Mouse (Mus musculus) layer of hippocampus, postnatal 25 days (tissue): Measurements from ENCODE around the gene Nr2f1. TPM values are rescaled to one million over a fixed set of nuclear protein-coding genes. Genes with fewer than 3 reads are reported as not detected.

Experiments used
- DNase-seq, 2 experiments: peaks; one replicate each; pipeline ENCODE4 v3.0.0; 2022; ENCODE audit warnings: mixed read lengths in 2 of 2, low spot score in 1 of 2; ENCODE audit errors: extremely low spot score in 1 of 2
- total RNA-seq, 2 experiments: library from RNA; stranded (reverse); gene quantifications; 2 replicates each; pipeline ENCODE4 v1.2.3; 2021

Nr2f1 gene
- total RNA-seq, 2 experiments from 2014 or later: 90.8 to 98.5 TPM

DNA sequence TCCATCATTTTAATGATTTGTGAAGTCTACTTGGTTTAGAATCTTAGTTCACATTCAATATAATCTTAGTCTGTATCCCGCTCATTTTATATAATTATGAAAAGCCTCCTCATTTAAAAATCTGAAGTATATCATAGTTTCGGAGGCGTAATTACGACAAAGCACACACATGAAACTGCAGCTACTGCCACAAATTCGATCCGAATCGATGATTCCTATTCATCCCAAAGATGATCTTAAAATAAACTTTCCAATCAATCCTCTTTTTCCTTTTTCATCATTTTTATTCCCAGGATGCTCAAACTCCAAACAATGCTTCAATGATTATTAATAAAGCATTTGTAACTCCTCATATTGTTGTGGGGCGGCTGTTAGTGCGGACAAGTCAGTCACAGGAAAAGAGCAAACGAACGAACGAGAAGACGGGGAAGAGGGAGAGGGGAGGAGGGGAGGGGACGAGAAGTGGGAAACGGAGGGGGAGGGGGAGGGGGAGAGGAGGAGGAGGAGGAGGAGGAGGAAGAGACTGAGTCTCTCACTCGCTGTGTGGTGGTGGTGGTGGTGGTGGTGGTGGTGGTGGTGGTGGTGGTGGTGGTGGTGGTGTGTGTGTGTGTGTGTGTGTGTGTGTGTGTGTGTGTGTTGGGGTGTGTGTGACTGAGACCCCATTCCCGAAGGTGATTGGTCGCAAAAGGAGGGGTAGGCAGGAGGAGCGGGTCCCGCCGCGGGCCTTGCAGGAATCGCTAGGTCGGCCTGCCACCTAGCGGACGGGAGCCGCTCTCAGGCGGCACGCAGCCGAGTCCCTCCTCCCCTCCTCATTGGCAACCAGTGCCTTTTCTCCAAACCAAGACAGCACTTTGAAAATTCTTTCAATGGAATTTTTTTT, 1.7 kb upstream of the Nr2f1 start:
- DNase-seq: peak; percentile 86 to 88

DNA sequence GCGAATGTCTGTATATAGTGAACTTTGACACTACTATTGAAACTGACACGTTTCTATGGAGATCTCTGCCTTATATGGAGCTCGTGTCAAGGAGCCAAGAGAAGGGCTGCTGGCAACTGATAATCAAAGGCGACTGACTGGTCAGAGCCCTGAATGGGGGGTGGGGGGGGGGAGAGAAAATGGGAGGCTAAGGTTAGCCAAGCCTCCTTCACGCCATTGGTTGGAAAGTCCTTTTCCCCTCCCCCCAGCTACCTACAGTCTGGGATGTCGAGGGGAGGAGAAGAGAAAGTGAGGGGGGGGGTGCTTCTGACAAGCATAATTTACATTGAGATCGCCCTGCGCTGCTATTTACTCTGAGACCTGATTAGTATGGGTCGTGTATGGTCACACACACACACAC, 850 bp upstream of the Nr2f1 start:
- DNase-seq: peak in 1 of 2 experiments; percentile 42

GRCm38 (mm10) chr13:78198871-78199641, 501 bp downstream of the Nr2f1 start:
- DNase-seq: peak; percentile 51 to 54

- DNase-seq: peak; percentile 29 to 57
Observed at GRCm38 (mm10) chr13:78198391-78198870, 1.1 kb downstream of the Nr2f1 start.

- peak; percentile 35 to 60 for DNase-seq
Observed at GRCm38 (mm10) chr13:78197819-78198390, 1.7 kb downstream of the Nr2f1 start.

DNA sequence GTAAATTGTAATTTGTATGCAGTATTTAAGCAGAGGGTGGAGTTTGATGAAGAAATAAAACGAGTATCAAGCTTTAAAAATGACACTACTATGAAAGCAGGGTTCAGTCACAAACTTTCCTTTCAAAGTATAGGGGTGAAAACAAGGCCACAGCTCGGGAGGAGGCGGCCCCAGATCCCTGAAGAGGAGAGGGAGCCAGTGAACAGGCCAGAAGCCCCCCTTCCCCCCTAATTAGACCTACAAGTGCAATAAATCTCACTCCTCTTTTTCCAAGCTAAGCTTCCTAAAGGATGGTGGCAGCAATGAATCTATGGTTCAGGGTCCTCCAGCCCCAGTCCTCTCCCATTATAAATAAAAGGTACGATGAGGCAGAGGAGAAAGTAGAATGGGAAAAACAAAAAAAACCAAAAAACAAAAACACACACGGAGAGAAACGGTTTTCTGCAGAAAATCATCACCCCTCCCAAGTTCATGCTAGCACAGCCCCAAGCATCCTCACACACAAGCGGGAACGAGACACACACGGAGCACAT, 2.2 kb downstream of the Nr2f1 start:
- peak in 1 of 2 experiments; percentile 10 for DNase-seq

GRCm38 (mm10) chr13:78196236-78196796, 3.2 kb downstream of the Nr2f1 start:
- DNase-seq: peak; percentile 16 to 22

DNA sequence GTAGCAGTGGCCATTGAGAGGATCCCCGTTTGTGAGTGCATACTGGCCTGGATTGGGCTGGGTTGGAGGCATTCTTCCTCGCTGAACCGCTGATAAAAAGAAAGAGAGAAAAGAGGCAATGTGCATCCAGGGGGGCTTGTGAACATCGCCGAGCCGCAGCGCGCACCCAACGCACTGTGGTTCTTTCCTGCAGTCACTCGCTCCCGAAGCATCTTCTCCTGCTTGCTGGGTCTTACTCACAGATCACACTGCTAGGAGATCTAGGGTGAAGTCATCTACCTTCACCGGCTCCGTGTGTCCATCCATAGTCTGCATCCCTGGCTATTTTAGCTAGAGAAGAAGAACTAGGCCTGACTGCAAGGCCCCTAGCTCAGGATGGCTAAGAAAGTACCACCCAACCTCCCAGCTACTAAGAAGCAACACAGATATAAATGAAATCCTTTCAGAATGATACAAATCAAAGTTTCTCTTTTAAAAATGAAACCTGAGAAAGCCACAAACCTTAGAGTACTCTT, 3.9 kb downstream of the Nr2f1 start:
- DNase-seq: peak in 1 of 2 experiments; percentile 40

GRCm38 (mm10) chr13:78194850-78195600, 4.5 kb downstream of the Nr2f1 start:
- peak; percentile 55 to 61 for DNase-seq

- no peak for DNase-seq
Observed at GRCm38 (mm10) chr13:78194135-78194849, 5.3 kb downstream of the Nr2f1 start.

- DNase-seq: peak in 1 of 2 experiments; percentile 34
Observed at GRCm38 (mm10) chr13:78193211-78193610, 6.3 kb downstream of the Nr2f1 start.

DNA sequence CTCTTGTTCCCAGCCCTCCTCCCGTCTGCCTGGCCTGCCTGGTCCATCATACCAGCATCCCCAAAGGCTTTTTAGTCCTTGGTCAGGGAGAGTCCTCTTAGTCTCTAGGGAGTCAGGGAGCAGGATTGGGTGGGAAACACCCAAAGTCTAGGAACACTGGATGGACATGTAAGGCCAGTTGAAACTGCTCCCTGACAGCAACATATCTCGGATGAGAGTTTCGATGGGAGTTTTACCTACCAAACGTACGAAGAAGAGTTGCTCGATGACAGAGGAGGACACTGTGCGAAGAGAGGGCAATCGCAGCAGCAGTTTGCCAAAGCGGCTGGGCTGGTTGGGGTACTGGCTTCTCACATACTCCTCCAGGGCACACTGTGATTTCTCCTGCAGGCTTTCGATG, 10.0 kb downstream of the Nr2f1 start:
- no peak for DNase-seq

- no peak for DNase-seq
Observed at GRCm38 (mm10) chr13:78187833-78188232, 11.7 kb downstream of the Nr2f1 start.

DNA sequence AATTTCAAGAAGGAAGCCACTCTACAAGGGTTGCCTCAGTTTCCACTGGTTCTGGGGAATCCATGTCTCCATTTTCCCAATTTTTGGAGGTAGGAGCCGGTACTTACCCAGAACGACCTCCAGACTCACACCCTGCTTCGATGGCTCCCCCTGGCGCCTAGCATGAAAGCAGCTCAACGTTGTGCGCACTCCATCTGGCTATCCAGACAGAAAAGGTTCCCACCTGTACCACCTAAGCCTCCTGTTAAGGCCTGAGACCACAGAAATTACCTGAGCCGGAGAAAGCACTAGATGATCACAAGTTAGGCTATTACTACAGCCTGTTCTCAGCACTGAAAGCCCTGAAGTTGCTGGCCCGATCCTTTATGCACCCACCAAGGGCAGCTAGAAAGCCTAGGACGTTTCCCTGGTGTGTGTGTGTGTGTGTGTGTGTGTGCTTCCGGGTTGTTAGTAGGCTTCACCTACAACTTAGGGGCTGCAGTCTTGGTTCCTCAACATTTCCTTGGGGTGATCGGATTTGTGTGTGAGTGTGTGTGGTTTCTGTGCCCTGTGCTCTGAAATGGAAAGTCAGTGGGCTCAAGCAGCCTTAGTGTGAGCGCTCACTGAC, 13.1 kb downstream of the Nr2f1 start:
- peak in 1 of 2 experiments; percentile 30 for DNase-seq

DNA sequence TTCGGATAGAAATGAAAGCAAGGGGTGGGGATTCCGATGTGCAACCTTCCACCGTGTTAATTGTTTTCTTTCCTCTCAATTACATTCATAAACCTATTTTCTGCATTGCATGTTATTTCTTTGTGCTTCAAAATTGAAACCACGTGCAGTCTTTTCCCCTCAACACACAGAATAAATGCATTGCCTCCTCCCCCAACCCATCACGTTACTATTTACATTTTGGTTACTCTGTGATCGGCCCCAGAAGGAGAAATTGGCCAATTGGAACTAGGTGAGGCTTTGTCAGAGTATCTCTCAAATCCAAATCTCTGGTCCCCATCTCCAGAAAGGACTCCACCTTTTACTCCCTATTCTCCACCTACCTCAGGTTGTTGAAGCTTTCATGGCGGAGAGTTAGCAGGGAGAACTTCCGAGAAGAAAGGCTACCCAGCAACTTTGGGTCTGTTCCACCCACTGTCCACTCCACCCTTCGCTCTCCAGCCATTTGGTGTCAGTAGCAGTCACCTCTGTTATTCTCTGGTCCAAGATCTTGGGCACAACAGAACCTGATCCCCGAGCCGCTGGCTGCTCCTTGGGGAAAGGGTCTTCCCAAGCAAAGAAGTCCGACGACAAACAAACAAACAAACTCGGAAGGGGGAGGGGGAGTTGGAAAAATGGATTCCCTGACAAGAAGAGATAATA, 14.6 kb downstream of the Nr2f1 start:
- peak in 1 of 2 experiments; percentile 25 for DNase-seq

- DNase-seq: no peak
Observed at GRCm38 (mm10) chr13:78183986-78184385, 15.6 kb downstream of the Nr2f1 start.

GRCm38 (mm10) chr13:78183004-78183403, 16.6 kb downstream of the Nr2f1 start:
- no peak for DNase-seq
